Mouse (Mus musculus): ENCODE results near the gene Gsg1. TPM values are rescaled to one million over a fixed set of nuclear protein-coding genes. Genes with fewer than 3 reads are reported as not detected.

Gsg1 gene
- polyA plus RNA-seq (2012; rRNA removed) (0.08 and 0.13 TPM in 2 replicates), polyA plus RNA-seq (2014; fragmentation: Nextera tagmentation; extraction: Ambion mirVana) (not detected in 2 replicates)

DNA sequence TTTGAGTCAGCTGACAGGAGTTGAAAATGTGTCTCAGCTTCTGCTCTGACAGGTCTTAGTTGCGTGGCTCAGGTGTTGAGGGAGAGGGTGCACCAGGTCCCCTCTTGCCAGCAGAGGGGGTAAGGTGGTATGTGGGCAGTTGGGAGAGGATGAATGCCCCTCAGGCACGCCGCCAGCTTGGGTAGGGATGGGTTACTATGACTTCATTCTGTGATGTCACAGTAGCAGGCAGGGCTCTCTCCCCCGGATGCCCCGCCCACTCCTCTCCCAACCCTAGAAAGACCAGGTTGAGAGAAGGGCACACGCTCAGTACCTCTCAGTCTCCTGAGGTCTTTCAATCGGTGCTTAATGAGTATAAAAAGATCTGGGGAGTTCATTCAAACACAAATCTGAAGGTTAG, at the start of gene Gsg1:
TSS of gene Gsg1 (minus strand) at position 199 of the 400 bp plus-strand sequence.
- H3K4me1 ChIP-seq (replicated peaks; ENCODE audit: control insufficient read depth in 2 of 2, insufficient read depth in 2 of 2, low read length in 1 of 2): peaks cover 0 to 6% of the 10 kb centered on the region in 2 experiments; a peak in 2 of 4 replicates
- no peak within 1 kb of the TSS for H3K4me3 ChIP-seq (ENCODE audit: insufficient read depth in 1 of 2, low read depth in 2 of 2, low read length in 2 of 2)
- DNase-seq (ENCODE audit: low read depth in 3 of 3, low spot score in 3 of 3) (no peak), ATAC-seq (ENCODE audit: insufficient read depth) (no peak)
- no peak within 1 kb of the TSS for H3K9ac ChIP-seq (replicated peaks)
- no peak for TF ChIP-seq CTCF (IDR thresholded peaks at IDR 0.05; ENCODE audit: low read depth)
- TF ChIP-seq EP300 (IDR thresholded peaks at IDR 0.05; ENCODE audit: low read depth): no peak
- H3K36me3 ChIP-seq (replicated peaks; ENCODE audit: control insufficient read depth, insufficient read depth, low read depth): no peaks in the 10 kb centered on the region
- 61% methylated on average over 7 of the region's 7 CpGs for WGBS (ENCODE audit: insufficient replicate concordance)
- H3K9me3 ChIP-seq (ENCODE audit: control insufficient read depth, low read length): no peaks in the 10 kb centered on the region
- no peak within 1 kb of the TSS for H3K4me2 ChIP-seq (ENCODE audit: low read depth)
- H3K27me3 ChIP-seq (ENCODE audit: control insufficient read depth, insufficient read depth, low read length): peaks cover 15% of the 10 kb centered on the region; the same call in 1 of the 2 replicates
- H3K27ac ChIP-seq: no peak within 1 kb of the TSS

DNA sequence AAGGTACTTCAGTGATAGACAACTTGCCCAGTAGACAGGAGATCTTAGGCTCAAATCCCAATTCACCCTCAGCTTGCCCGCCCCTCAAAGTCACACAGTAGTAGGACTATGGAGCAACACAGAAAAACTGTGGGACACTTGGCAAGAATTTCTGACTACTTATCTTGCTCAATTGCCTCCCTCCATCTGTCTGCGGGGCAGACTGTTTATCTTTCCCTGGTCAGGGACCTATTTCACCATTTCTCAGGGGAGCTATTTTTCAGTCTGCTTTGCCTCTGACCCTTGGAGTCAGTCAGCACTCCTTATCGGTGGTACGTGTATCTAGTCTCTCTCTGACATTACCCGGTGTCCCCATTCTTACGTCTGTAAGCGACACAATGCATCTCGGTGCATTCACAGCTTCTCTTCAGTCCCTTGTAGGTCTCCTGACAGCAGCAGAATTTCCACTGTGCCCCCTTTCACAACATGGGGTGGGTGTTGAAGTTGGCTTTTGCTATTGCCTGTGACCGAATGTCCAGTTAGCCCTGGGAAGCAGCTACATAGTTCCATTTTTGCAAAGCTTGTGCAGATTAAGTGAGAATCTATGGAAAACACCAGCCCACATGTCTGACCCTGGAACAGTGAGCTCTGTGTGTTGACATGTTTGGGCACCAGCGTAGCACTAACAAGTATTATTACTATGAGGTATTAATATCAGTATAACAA, 48.4 kb upstream of the Gsg1 start:
- Histone ChIP-seq H3K4me2 (ENCODE audit: low read depth) (no peak overlapping the region), H3K36me3 (replicated peaks; ENCODE audit: control insufficient read depth, insufficient read depth, low read depth) (no peaks in the 10 kb centered on the region), H3K9ac (replicated peaks) (no peak overlapping the region), H3K4me3 (ENCODE audit: insufficient read depth in 1 of 2, low read depth in 2 of 2, low read length in 2 of 2) (no peak overlapping the region), H3K9me3 (ENCODE audit: control insufficient read depth, low read length) (no peaks in the 10 kb centered on the region), H3K27ac (no peak overlapping the region), H3K4me1 (replicated peaks; ENCODE audit: control insufficient read depth in 2 of 2, insufficient read depth in 2 of 2, low read length in 1 of 2) (no peaks in the 10 kb centered on the region), H3K27me3 (ENCODE audit: control insufficient read depth, insufficient read depth, low read length) (no peaks in the 10 kb centered on the region)
- WGBS (ENCODE audit: insufficient replicate concordance): 42% methylated on average over 10 of the region's 10 CpGs
- ATAC-seq (ENCODE audit: insufficient read depth): no peak
- TF ChIP-seq EP300 (IDR thresholded peaks at IDR 0.05; ENCODE audit: low read depth): peak; percentile 24; the same call in 1 of the 2 replicates
- no peak for TF ChIP-seq CTCF (IDR thresholded peaks at IDR 0.05; ENCODE audit: low read depth)
- DNase-seq (ENCODE audit: low read depth in 3 of 3, low spot score in 3 of 3): peak in 1 of 3 experiments; percentile 28

DNA sequence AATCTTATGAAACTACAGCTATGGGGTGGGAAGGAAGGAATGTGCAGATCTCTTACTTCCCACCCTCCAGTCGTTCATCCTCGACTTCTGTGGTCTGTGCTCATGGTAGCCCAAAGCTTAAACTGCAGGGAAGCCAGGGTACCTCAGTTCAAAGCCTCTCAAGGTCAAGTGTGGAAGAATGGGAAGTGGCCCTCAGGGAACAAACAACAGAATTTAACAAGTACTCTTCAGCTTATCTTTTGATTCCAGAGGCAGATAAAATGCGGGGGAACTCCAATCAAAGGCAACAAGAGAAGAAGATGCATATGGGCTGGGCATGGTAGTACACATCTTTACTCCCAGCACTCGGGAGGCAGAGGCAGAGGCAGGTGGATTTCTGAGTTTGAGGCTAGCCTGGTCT, 46.3 kb upstream of the Gsg1 start:
- DNase-seq (ENCODE audit: low read depth in 3 of 3, low spot score in 3 of 3): no peak
- no peaks in the 10 kb centered on the region for H3K4me1 ChIP-seq (replicated peaks; ENCODE audit: control insufficient read depth in 2 of 2, insufficient read depth in 2 of 2, low read length in 1 of 2)

DNA sequence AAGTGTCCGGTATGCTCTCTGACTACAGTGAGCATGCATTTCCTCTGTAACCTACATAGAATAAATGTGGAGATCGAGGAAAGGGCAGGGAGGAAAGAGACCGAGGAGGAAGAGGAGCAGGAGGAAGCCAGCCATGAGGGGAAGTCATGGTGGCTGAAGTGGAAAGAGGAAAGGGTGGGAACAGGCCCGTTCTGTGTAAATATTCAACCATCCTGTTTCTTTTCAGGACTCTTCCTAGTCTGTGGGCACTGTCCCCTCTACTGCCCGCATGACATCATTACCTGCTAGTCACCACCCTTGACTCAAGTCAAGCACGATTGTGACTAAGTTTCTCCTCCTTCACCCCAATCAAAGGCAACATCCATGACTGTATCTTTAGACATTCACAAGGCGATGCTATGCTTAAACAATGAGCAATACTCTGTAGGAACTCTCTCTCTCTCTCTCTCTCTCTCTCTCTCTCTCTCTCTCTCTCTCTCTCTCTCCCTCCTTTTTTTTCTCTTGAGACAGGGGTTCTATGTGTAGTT, 44.9 kb upstream of the Gsg1 start:
- DNase-seq (ENCODE audit: low read depth in 3 of 3, low spot score in 3 of 3) (no peak), ATAC-seq (ENCODE audit: insufficient read depth) (no peak)
- 43% methylated on average over 7 of the region's 7 CpGs for WGBS (ENCODE audit: insufficient replicate concordance)
- Histone ChIP-seq H3K36me3 (replicated peaks; ENCODE audit: control insufficient read depth, insufficient read depth, low read depth) (no peaks in the 10 kb centered on the region), H3K9me3 (ENCODE audit: control insufficient read depth, low read length) (no peaks in the 10 kb centered on the region), H3K27ac (no peak overlapping the region), H3K4me1 (replicated peaks; ENCODE audit: control insufficient read depth in 2 of 2, insufficient read depth in 2 of 2, low read length in 1 of 2) (no peaks in the 10 kb centered on the region), H3K27me3 (ENCODE audit: control insufficient read depth, insufficient read depth, low read length) (no peaks in the 10 kb centered on the region), H3K9ac (replicated peaks) (no peak overlapping the region), H3K4me3 (ENCODE audit: insufficient read depth in 1 of 2, low read depth in 2 of 2, low read length in 2 of 2) (no peak overlapping the region), H3K4me2 (ENCODE audit: low read depth) (no peak overlapping the region)
- TF ChIP-seq CTCF (IDR thresholded peaks at IDR 0.05; ENCODE audit: low read depth) (no peak), EP300 (IDR thresholded peaks at IDR 0.05; ENCODE audit: low read depth) (no peak)

More for the DNA sequence above, 46.3 kb upstream of the Gsg1 start:
- 42% methylated on average over 4 of the region's 4 CpGs for WGBS (ENCODE audit: insufficient replicate concordance)
- no peaks in the 10 kb centered on the region for H3K9me3 ChIP-seq (ENCODE audit: control insufficient read depth, low read length)
- no peak overlapping the region for H3K9ac ChIP-seq (replicated peaks)
- H3K36me3 ChIP-seq (replicated peaks; ENCODE audit: control insufficient read depth, insufficient read depth, low read depth): no peaks in the 10 kb centered on the region
- H3K27me3 ChIP-seq (ENCODE audit: control insufficient read depth, insufficient read depth, low read length): no peaks in the 10 kb centered on the region
- H3K4me3 ChIP-seq (ENCODE audit: insufficient read depth in 1 of 2, low read depth in 2 of 2, low read length in 2 of 2): no peak overlapping the region
- no peak for ATAC-seq (ENCODE audit: insufficient read depth)
- TF ChIP-seq CTCF (IDR thresholded peaks at IDR 0.05; ENCODE audit: low read depth): no peak
- no peak for TF ChIP-seq EP300 (IDR thresholded peaks at IDR 0.05; ENCODE audit: low read depth)
- H3K4me2 ChIP-seq (ENCODE audit: low read depth): no peak overlapping the region
- H3K27ac ChIP-seq: no peak overlapping the region

DNA sequence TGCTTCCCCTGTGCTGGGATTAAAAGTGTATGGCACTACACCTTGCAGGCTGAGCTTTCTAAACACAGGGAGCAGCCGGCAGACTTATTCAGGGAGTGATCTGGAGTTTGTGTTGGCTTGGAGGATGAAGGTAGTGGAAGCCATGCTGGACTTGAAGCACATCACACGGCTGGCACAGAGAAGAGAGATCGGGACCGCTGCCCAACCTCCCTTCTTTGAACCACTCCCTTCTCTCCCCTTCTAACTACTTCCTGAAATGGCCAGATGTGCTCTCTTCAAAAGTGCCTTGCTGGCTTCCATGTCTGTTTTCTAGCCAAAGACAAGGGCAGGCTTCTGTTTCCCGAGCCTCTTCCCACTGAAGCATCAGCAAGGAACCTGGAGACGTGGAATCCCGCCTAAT, 43.4 kb upstream of the Gsg1 start:
- Histone ChIP-seq H3K9me3 (ENCODE audit: control insufficient read depth, low read length) (no peaks in the 10 kb centered on the region), H3K36me3 (replicated peaks; ENCODE audit: control insufficient read depth, insufficient read depth, low read depth) (no peaks in the 10 kb centered on the region), H3K4me3 (ENCODE audit: insufficient read depth in 1 of 2, low read depth in 2 of 2, low read length in 2 of 2) (no peak overlapping the region), H3K4me2 (ENCODE audit: low read depth) (no peak overlapping the region), H3K4me1 (replicated peaks; ENCODE audit: control insufficient read depth in 2 of 2, insufficient read depth in 2 of 2, low read length in 1 of 2) (no peaks in the 10 kb centered on the region), H3K27ac (no peak overlapping the region), H3K9ac (replicated peaks) (no peak overlapping the region), H3K27me3 (ENCODE audit: control insufficient read depth, insufficient read depth, low read length) (no peaks in the 10 kb centered on the region)
- DNase-seq (ENCODE audit: low read depth in 3 of 3, low spot score in 3 of 3) (no peak), ATAC-seq (ENCODE audit: insufficient read depth) (no peak)
- TF ChIP-seq EP300 (IDR thresholded peaks at IDR 0.05; ENCODE audit: low read depth): no peak
- no peak for TF ChIP-seq CTCF (IDR thresholded peaks at IDR 0.05; ENCODE audit: low read depth)
- 52% methylated on average over 7 of the region's 7 CpGs for WGBS (ENCODE audit: insufficient replicate concordance)
